Mouse (Mus musculus) forebrain, embryonic 15.5 days (tissue): ENCODE data around the gene Alg3. TPM values are rescaled to one million over a fixed set of nuclear protein-coding genes. Genes with fewer than 3 reads are reported as not detected.

ENCODE experiments used
- microRNA counts: library from miRNA; unstranded; fragments of <30 nt; microRNA quantifications from one replicate; lab custom pipeline; 2016
- microRNA-seq: library from miRNA; unstranded; fragments of <30 nt; microRNA quantifications from one replicate; pipeline ENCODE4, GENCODE M21; 2016
- polyA plus RNA-seq: library from polyadenylated mRNA; unstranded; fragments of >200 nt; fragmentation: Nextera tagmentation; extraction: Ambion mirVana; gene quantifications from 2 replicates; pipeline ENCODE4 v1.2.1, GENCODE M21; 2015

The Alg3 gene
- polyA plus RNA-seq, 1 experiment from 2014 or later = 30.5 TPM

MicroRNA genes within 50 kb of the gene (microRNA counts, 519-probe panel; counts per million panel counts)
- microRNA mmu-miR-1224 (lab: Ali Mortazavi, UCI) = 2,432 counts per million, percentile 50 among the panel's probes with 10 or more counts

Small RNA genes within 50 kb of the gene (microRNA-seq; reads per million reads assigned to microRNA genes)
- gene Mir1224 = 7.7 reads per million, percentile 23 among the genes with 10 or more reads in this experiment

Other genes with a start within 250 kb of the Alg3 start
- 143 and 144 TPM in 2 replicates for gene Abcc5, start 185.3 kb downstream of the Alg3 start, polyA plus RNA-seq
- 96.8 and 98.9 TPM in 2 replicates for gene Eif2b5, start 112.9 kb downstream of the Alg3 start, polyA plus RNA-seq
- gene Dvl3, start 94.8 kb downstream of the Alg3 start, polyA plus RNA-seq = 33.3 and 33.7 TPM in 2 replicates
- 1,124 and 1,145 TPM in 2 replicates for gene Ap2m1, start 76.3 kb downstream of the Alg3 start, polyA plus RNA-seq
- gene Abcf3, start 63.2 kb downstream of the Alg3 start, polyA plus RNA-seq = 74.0 and 74.5 TPM in 2 replicates
- 4.3 and 5.3 TPM in 2 replicates for gene Vwa5b2, start 22.3 kb downstream of the Alg3 start, polyA plus RNA-seq
- 16.3 and 18.9 TPM in 2 replicates for gene Eef1akmt4, start 142 bp downstream of the Alg3 start, polyA plus RNA-seq
- gene Gm49333, start 125 bp downstream of the Alg3 start, polyA plus RNA-seq = not detected in 2 replicates
- 19.2 and 20.9 TPM in 2 replicates for gene Camk2n2, start 9.6 kb upstream of the Alg3 start, polyA plus RNA-seq
- 11.9 and 12.7 TPM in 2 replicates for gene Ece2, start 18.1 kb upstream of the Alg3 start, polyA plus RNA-seq
- 379 and 388 TPM in 2 replicates for gene Psmd2, start 39.9 kb upstream of the Alg3 start, polyA plus RNA-seq
- 137 and 140 TPM in 2 replicates for gene Eif4g1, start 56.6 kb upstream of the Alg3 start, polyA plus RNA-seq
- 51.8 and 54.4 TPM in 2 replicates for gene Fam131a, start 81.5 kb upstream of the Alg3 start, polyA plus RNA-seq
- 86.4 and 96.1 TPM in 2 replicates for gene Polr2h, start 105.9 kb upstream of the Alg3 start, polyA plus RNA-seq
- 19.2 and 19.8 TPM in 2 replicates for gene Clcn2, start 106.0 kb upstream of the Alg3 start, polyA plus RNA-seq
- gene Chrd, start 121.4 kb upstream of the Alg3 start, polyA plus RNA-seq = 3.5 and 3.7 TPM in 2 replicates
- gene Thpo, start 122.8 kb upstream of the Alg3 start, polyA plus RNA-seq = 0.80 and 0.91 TPM in 2 replicates